Mouse (Mus musculus) liver, postnatal 0 days (tissue): ENCODE results near the gene Agmat.

Experiments used
- CTCF ChIP-seq: sonication (generic); IDR thresholded peaks from 2 replicates; pipeline ENCODE4 v1.5.1; 2016; ENCODE audit warnings: antibody characterized with exemption, low read depth
- EP300 ChIP-seq: IDR thresholded peaks from 2 replicates; pipeline ENCODE4 v1.6.1; 2016; ENCODE audit warnings: antibody characterized with exemption, low read depth, mild to moderate bottlenecking

DNA sequence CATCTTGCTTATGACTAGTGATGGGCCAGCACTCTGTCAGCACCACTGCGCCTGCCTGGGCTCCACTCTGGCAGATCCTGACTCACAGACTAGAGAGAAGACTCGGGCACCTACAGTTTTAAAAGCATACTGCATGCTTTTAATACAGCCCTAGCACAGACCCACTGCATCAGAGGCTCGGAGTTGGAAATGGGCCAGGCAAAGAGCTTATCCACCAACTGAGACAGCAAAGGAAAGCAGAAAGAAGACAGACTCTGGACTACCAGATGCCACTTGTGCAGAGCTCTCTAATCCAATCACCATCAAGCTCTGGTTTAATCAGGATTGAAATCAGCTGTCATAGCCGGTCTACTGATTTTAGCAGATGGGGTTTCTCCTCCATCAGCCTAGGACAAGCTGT, 41.1 kb upstream of the Agmat start:
- TF ChIP-seq CTCF: no peak
- TF ChIP-seq EP300: no peak
